Mouse (Mus musculus): ENCODE measurements around the gene Ms4a4b. TPM values are rescaled to one million over a fixed set of nuclear protein-coding genes. Genes with fewer than 3 reads are reported as not detected.
"Not testable (repeated sequence)": the region's sequence is repeated elsewhere in the genome, so short reads cannot be mapped to it uniquely, and the experiment has no call there.

The Ms4a4b gene
- polyA plus RNA-seq, 1 experiment from 2014 or later = not detected

- no peak for ATAC-seq (ENCODE audit: low FRiP score)
- H3K9ac ChIP-seq = no peak overlapping the region
- H3K4me3 ChIP-seq = no peak overlapping the region
- no peaks in the 10 kb centered on the region for H3K9me3 ChIP-seq (replicated peaks)
- H3K4me1 ChIP-seq = no peaks in the 10 kb centered on the region
- 83% methylated on average over 1 of the region's 1 CpGs for WGBS
- H3K36me3 ChIP-seq = no peaks in the 10 kb centered on the region
- no peak overlapping the region for H3K4me2 ChIP-seq (replicated peaks)
- H3K27ac ChIP-seq = no peak overlapping the region
- H3K27me3 ChIP-seq = no peaks in the 10 kb centered on the region
Measured at GRCm38 (mm10) chr19:11492671-11493070, 49.3 kb downstream of the Ms4a4b start.

- no peaks in the 10 kb centered on the region for H3K27me3 ChIP-seq
- 89% methylated on average over 3 of the region's 3 CpGs for WGBS
- no peak overlapping the region for H3K27ac ChIP-seq
Measured at GRCm38 (mm10) chr19:11494519-11494918, 51.2 kb downstream of the Ms4a4b start.

GRCm38 (mm10) chr19:11496361-11496760 is 53.0 kb downstream of the Ms4a4b start:
- ATAC-seq (ENCODE audit: low FRiP score) = no peak
- Histone ChIP-seq H3K4me2 (replicated peaks) (no peak overlapping the region), H3K36me3 (no peaks in the 10 kb centered on the region), H3K4me1 (no peaks in the 10 kb centered on the region), H3K27ac (no peak overlapping the region), H3K4me3 (no peak overlapping the region), H3K27me3 (no peaks in the 10 kb centered on the region), H3K9ac (no peak overlapping the region), H3K9me3 (replicated peaks) (no peaks in the 10 kb centered on the region)
- 84% methylated on average over 6 of the region's 6 CpGs for WGBS

More at GRCm38 (mm10) chr19:11494519-11494918, 51.2 kb downstream of the Ms4a4b start:
- no peak overlapping the region for H3K4me3 ChIP-seq
- H3K9ac ChIP-seq = no peak overlapping the region
- no peak overlapping the region for H3K4me2 ChIP-seq (replicated peaks)
- no peaks in the 10 kb centered on the region for H3K4me1 ChIP-seq
- H3K9me3 ChIP-seq (replicated peaks) = no peaks in the 10 kb centered on the region
- ATAC-seq (ENCODE audit: low FRiP score) = no peak
- no peaks in the 10 kb centered on the region for H3K36me3 ChIP-seq

- ATAC-seq (ENCODE audit: low FRiP score); H3K27ac ChIP-seq; H3K36me3 ChIP-seq; H3K4me3 ChIP-seq; H3K4me1 ChIP-seq; H3K27me3 ChIP-seq; H3K4me2 ChIP-seq (replicated peaks); H3K9me3 ChIP-seq (replicated peaks); H3K9ac ChIP-seq: not testable (repeated sequence)
- WGBS = 88% methylated on average over 1 of the region's 1 CpGs
Measured at GRCm38 (mm10) chr19:11497300-11497699, 53.9 kb downstream of the Ms4a4b start.

GRCm38 (mm10) chr19:11500796-11501195 is 57.4 kb downstream of the Ms4a4b start:
- no peaks in the 10 kb centered on the region for H3K9me3 ChIP-seq (replicated peaks)
- no peaks in the 10 kb centered on the region for H3K36me3 ChIP-seq
- no peak overlapping the region for H3K9ac ChIP-seq
- H3K4me3 ChIP-seq = no peak overlapping the region
- no peak for ATAC-seq (ENCODE audit: low FRiP score)
- no peak overlapping the region for H3K27ac ChIP-seq
- no peaks in the 10 kb centered on the region for H3K27me3 ChIP-seq
- no peaks in the 10 kb centered on the region for H3K4me1 ChIP-seq
- no peak overlapping the region for H3K4me2 ChIP-seq (replicated peaks)
- WGBS = 88% methylated on average over 1 of the region's 1 CpGs

GRCm38 (mm10) chr19:11501326-11501725 is 58.0 kb downstream of the Ms4a4b start:
- no peaks in the 10 kb centered on the region for H3K4me1 ChIP-seq
- no peak for ATAC-seq (ENCODE audit: low FRiP score)
- H3K4me2 ChIP-seq (replicated peaks) = no peak overlapping the region
- H3K9ac ChIP-seq = no peak overlapping the region
- WGBS = 90% methylated on average over 4 of the region's 4 CpGs
- no peaks in the 10 kb centered on the region for H3K9me3 ChIP-seq (replicated peaks)
- H3K36me3 ChIP-seq = no peaks in the 10 kb centered on the region
- H3K27me3 ChIP-seq = no peaks in the 10 kb centered on the region
- no peak overlapping the region for H3K27ac ChIP-seq
- no peak overlapping the region for H3K4me3 ChIP-seq

- Histone ChIP-seq H3K27me3 (no peaks in the 10 kb centered on the region), H3K4me1 (no peaks in the 10 kb centered on the region)
- WGBS = 81% methylated on average over 1 of the region's 1 CpGs
Measured at GRCm38 (mm10) chr19:11504857-11505256, 61.5 kb downstream of the Ms4a4b start.

GRCm38 (mm10) chr19:11513458-11513857 is 70.1 kb downstream of the Ms4a4b start:
- WGBS = 65% methylated on average over 1 of the region's 1 CpGs
- Histone ChIP-seq H3K9ac (no peak overlapping the region), H3K4me3 (no peak overlapping the region), H3K27ac (no peak overlapping the region), H3K27me3 (no peaks in the 10 kb centered on the region), H3K36me3 (no peaks in the 10 kb centered on the region), H3K4me2 (replicated peaks) (no peak overlapping the region), H3K4me1 (no peaks in the 10 kb centered on the region), H3K9me3 (replicated peaks) (no peaks in the 10 kb centered on the region)
- ATAC-seq (ENCODE audit: low FRiP score) = no peak

More at GRCm38 (mm10) chr19:11504857-11505256, 61.5 kb downstream of the Ms4a4b start:
- Histone ChIP-seq H3K27ac (no peak overlapping the region), H3K4me2 (replicated peaks) (no peak overlapping the region), H3K36me3 (no peaks in the 10 kb centered on the region), H3K4me3 (no peak overlapping the region), H3K9me3 (replicated peaks) (no peaks in the 10 kb centered on the region), H3K9ac (no peak overlapping the region)
- no peak for ATAC-seq (ENCODE audit: low FRiP score)

- H3K9ac ChIP-seq = no peak within 1 kb of the TSS
- no peaks in the 10 kb centered on the region for H3K36me3 ChIP-seq
- no peaks in the 10 kb centered on the region for H3K27me3 ChIP-seq
- H3K4me3 ChIP-seq = no peak within 1 kb of the TSS
- H3K27ac ChIP-seq = no peak within 1 kb of the TSS
- H3K4me1 ChIP-seq = no peaks in the 10 kb centered on the region
- no peaks in the 10 kb centered on the region for H3K9me3 ChIP-seq (replicated peaks)
- H3K4me2 ChIP-seq (replicated peaks) = no peak within 1 kb of the TSS
- ATAC-seq (ENCODE audit: low FRiP score) = no peak
Measured at GRCm38 (mm10) chr19:11516246-11516645, 72.9 kb downstream of the Ms4a4b start, which contains the start of gene Ms4a6b. TSS of gene Ms4a6b (plus strand) at chr19:11516512.

Other genes starting within 250 kb of the Ms4a4b start
- gene Ms4a13, start 246.8 kb upstream of the Ms4a4b start, polyA plus RNA-seq (2016; fragmentation: Nextera tagmentation; extraction: Ambion mirVana) = not detected in 2 replicates
- not detected in 2 replicates for gene Ms4a12, start 211.1 kb upstream of the Ms4a4b start, polyA plus RNA-seq (2016; fragmentation: Nextera tagmentation; extraction: Ambion mirVana)
- gene Ms4a1, start 177.3 kb upstream of the Ms4a4b start, polyA plus RNA-seq (2016; fragmentation: Nextera tagmentation; extraction: Ambion mirVana) = not detected in 2 replicates
- gene Ms4a5, start 159.7 kb upstream of the Ms4a4b start, polyA plus RNA-seq (2016; fragmentation: Nextera tagmentation; extraction: Ambion mirVana) = not detected in 2 replicates
- gene Ms4a14, start 129.1 kb upstream of the Ms4a4b start, polyA plus RNA-seq (2016; fragmentation: Nextera tagmentation; extraction: Ambion mirVana) = not detected in 2 replicates
- 2.6 and 3.7 TPM in 2 replicates for gene Ms4a7, start 107.4 kb upstream of the Ms4a4b start, polyA plus RNA-seq (2016; fragmentation: Nextera tagmentation; extraction: Ambion mirVana)
- 3.5 and 4.0 TPM in 2 replicates for gene Ms4a4a, start 68.0 kb upstream of the Ms4a4b start, polyA plus RNA-seq (2016; fragmentation: Nextera tagmentation; extraction: Ambion mirVana)
- 0.26 TPM in 1 of 2 replicates, not detected in the other for gene Ms4a4c, start 38.8 kb upstream of the Ms4a4b start, polyA plus RNA-seq (2016; fragmentation: Nextera tagmentation; extraction: Ambion mirVana)
- gene Ms4a6c, start 25.8 kb downstream of the Ms4a4b start, polyA plus RNA-seq (2016; fragmentation: Nextera tagmentation; extraction: Ambion mirVana) = 1.8 and 2.6 TPM in 2 replicates
- not detected in 2 replicates for gene Gm8369, start 42.4 kb downstream of the Ms4a4b start, polyA plus RNA-seq (2016; fragmentation: Nextera tagmentation; extraction: Ambion mirVana)
- 4.2 and 4.6 TPM in 2 replicates for gene Ms4a6b, start 73.0 kb downstream of the Ms4a4b start, polyA plus RNA-seq (2016; fragmentation: Nextera tagmentation; extraction: Ambion mirVana)
- 0.16 TPM in 1 of 2 replicates, not detected in the other for gene Ms4a4d, start 93.2 kb downstream of the Ms4a4b start, polyA plus RNA-seq (2016; fragmentation: Nextera tagmentation; extraction: Ambion mirVana)
- gene Ms4a6d, start 161.3 kb downstream of the Ms4a4b start, polyA plus RNA-seq (2016; fragmentation: Nextera tagmentation; extraction: Ambion mirVana) = 2.2 and 3.1 TPM in 2 replicates
- not detected in 2 replicates for gene Ms4a2, start 180.2 kb downstream of the Ms4a4b start, polyA plus RNA-seq (2016; fragmentation: Nextera tagmentation; extraction: Ambion mirVana)
- 0.25 TPM in 1 of 2 replicates, not detected in the other for gene Ms4a3, start 197.3 kb downstream of the Ms4a4b start, polyA plus RNA-seq (2016; fragmentation: Nextera tagmentation; extraction: Ambion mirVana)
- not detected in 2 replicates for gene Oosp2, start 217.0 kb downstream of the Ms4a4b start, polyA plus RNA-seq (2016; fragmentation: Nextera tagmentation; extraction: Ambion mirVana)
- not detected in 2 replicates for gene Oosp1, start 247.6 kb downstream of the Ms4a4b start, polyA plus RNA-seq (2016; fragmentation: Nextera tagmentation; extraction: Ambion mirVana)